Mouse (Mus musculus): ENCODE measurements around the gene Ndufs3.

- TF ChIP-seq CTCF (IDR thresholded peaks at IDR 0.05; ENCODE audit: extremely low read depth, insufficient read depth, low read length), result no peak
- no peak for TF ChIP-seq POLR2A (IDR thresholded peaks at IDR 0.05; ENCODE audit: extremely low read depth, insufficient read depth, low read length)
Measured at GRCm38 (mm10) chr2:90846171-90846570, 58.5 kb downstream of the Ndufs3 start.
